Mouse (Mus musculus): ENCODE results near the gene Tmem25.

DNA sequence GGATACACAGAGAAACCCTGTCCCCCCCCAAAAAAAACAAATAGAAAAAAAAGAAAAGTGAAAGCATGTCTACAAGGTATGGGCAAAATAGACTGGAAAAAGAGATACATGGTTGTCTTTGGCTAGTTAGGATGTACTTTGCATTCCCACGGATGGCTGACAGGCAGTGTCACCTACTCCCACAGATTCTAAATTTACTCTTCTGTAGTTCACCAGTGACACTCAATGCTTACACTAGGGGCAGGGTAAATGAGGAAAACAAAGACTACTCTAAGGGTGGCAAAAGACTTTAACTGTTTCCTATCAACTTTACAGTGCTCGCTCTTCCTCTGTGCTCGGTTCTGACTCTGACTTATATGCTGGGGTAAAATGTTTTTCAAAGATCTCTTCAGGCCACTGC, 52.4 kb downstream of the Tmem25 start:
- TF ChIP-seq ELF1 (IDR thresholded peaks at IDR 0.05; ENCODE audit: low read depth, low read length), result no peak
- TF ChIP-seq USF1 (IDR thresholded peaks at IDR 0.05; ENCODE audit: low read depth, low read length), result no peak
- TF ChIP-seq CTCF (conservative IDR thresholded peaks at IDR 0.05 in 1 of 2, IDR thresholded peaks at IDR 0.05 in 1 of 2; ENCODE audit: low read depth in 2 of 2, low read length in 2 of 2), result no peak
- TF ChIP-seq JUND (conservative IDR thresholded peaks at IDR 0.05; ENCODE audit: low read depth, low read length), result no peak
- no peak for TF ChIP-seq MYC (IDR thresholded peaks at IDR 0.05; ENCODE audit: low read depth, low read length)
- TF ChIP-seq POLR2AphosphoS2 (IDR thresholded peaks at IDR 0.05; ENCODE audit: low read depth, low read length), result no peak
- TF ChIP-seq POLR2A (IDR thresholded peaks at IDR 0.05; ENCODE audit: low read depth, low read length), result no peak
- no peak for TF ChIP-seq MAX (IDR thresholded peaks at IDR 0.05; ENCODE audit: low read length)
- TF ChIP-seq EP300 (IDR thresholded peaks at IDR 0.05; ENCODE audit: low read length), result no peak
- TF ChIP-seq RAD21 (IDR thresholded peaks at IDR 0.05; ENCODE audit: low read depth, low read length), result no peak
- no peak for TF ChIP-seq KAT2A (IDR thresholded peaks at IDR 0.05; ENCODE audit: insufficient replicate concordance, low read length)

Data from CH12.LX (cell line).